Mouse (Mus musculus) kidney, adult 2 months (tissue): ENCODE measurements around the gene Arhgap44. TPM values are rescaled to one million over a fixed set of nuclear protein-coding genes. Genes with fewer than 3 reads are reported as not detected.

Source experiments
- DNase-seq: peaks from one replicate; pipeline ENCODE4 v3.0.0; 2021
- H3K27ac ChIP-seq: fragments of 200-500 bp; 2 replicates; pipeline ENCODE4 v1.5.1; 2012; ENCODE audit warnings: low read depth, low read length, control low read depth, inconsistent platforms; ENCODE audit not compliant: insufficient read depth
- H3K27me3 ChIP-seq: fragments of 200-500 bp; replicated peaks from 2 replicates; pipeline ENCODE4 v1.6.1; 2012; ENCODE audit warnings: mild to moderate bottlenecking, moderate library complexity, low read length, inconsistent platforms; ENCODE audit not compliant: control insufficient read depth, insufficient read depth
- H3K36me3 ChIP-seq: fragments of 200-500 bp; 2 replicates; pipeline ENCODE4 v1.6.1; 2012; ENCODE audit warnings: mild to moderate bottlenecking, moderate library complexity, low read length, inconsistent platforms; ENCODE audit not compliant: control insufficient read depth, insufficient read depth
- H3K4me1 ChIP-seq: fragments of 200-500 bp; 2 replicates; pipeline ENCODE4 v1.6.1; 2011; ENCODE audit warnings: low read length; ENCODE audit not compliant: control insufficient read depth, insufficient read depth
- H3K4me3 ChIP-seq: fragments of 200-500 bp; 2 replicates; pipeline ENCODE4 v1.5.1; 2011; ENCODE audit warnings: mild to moderate bottlenecking, low read depth, low read length, control low read depth; ENCODE audit not compliant: insufficient read depth
- CTCF ChIP-seq: fragments of 200-500 bp; conservative IDR thresholded peaks from 2 replicates; pipeline ENCODE4 v1.5.1; 2011; ENCODE audit warnings: low read depth, mild to moderate bottlenecking, control low read depth, low read length, moderate library complexity, mixed read lengths; ENCODE audit not compliant: insufficient read depth, insufficient read length
- POLR2A ChIP-seq: fragments of 200-500 bp; IDR thresholded peaks from one replicate; pipeline ENCODE4 v1.6.1; 2011; ENCODE audit warnings: low read depth, low read length, control low read depth
- WGBS: fragments of 180-500 bp; shearing (Covaris S2); methylation state at CpG from one replicate; pipeline ENCODE4 v1.1.7; 2018; 5-methylcytosine and 5-hydroxymethylcytosine counted together
- polyA plus RNA-seq: library from polyadenylated mRNA; depleted of rRNA; stranded (reverse); fragments of >200 nt; gene quantifications from 2 replicates; pipeline ENCODE4 v1.2.3, GENCODE M21; 2012

Arhgap44 gene
- polyA plus RNA-seq, 1 experiment: 6.7 TPM

DNA sequence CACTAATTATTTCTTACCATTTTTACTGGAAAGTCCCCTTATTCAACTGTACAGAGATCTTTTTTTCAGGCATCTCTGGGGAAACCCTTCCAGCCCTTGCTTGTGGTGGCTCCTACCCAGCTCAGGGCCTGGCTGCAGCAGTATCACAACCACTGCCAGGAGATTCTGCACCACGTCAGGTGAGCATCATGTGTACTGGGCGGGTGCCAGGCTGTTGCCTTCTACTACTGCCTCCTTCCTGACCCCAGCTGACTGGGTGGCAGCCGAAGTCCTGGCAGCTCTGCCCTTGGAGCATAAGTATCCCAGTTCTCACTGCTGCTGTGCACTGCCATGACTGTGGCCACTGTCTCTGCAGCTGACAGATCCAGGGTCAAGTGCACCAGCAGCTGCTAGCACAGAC, 164.3 kb downstream of the Arhgap44 start:
- peak; percentile 80 for DNase-seq
- no peak overlapping the region for H3K27ac ChIP-seq
- no peak overlapping the region for H3K4me3 ChIP-seq
- TF ChIP-seq CTCF: no peak
- TF ChIP-seq POLR2A: no peak
- no peaks in the 10 kb centered on the region for H3K4me1 ChIP-seq
- H3K36me3 ChIP-seq: no peaks in the 10 kb centered on the region; the same call in 1 of the 2 replicates
- 68% methylated on average over 3 of the region's 3 CpGs for WGBS
- H3K27me3 ChIP-seq: no peaks in the 10 kb centered on the region

DNA sequence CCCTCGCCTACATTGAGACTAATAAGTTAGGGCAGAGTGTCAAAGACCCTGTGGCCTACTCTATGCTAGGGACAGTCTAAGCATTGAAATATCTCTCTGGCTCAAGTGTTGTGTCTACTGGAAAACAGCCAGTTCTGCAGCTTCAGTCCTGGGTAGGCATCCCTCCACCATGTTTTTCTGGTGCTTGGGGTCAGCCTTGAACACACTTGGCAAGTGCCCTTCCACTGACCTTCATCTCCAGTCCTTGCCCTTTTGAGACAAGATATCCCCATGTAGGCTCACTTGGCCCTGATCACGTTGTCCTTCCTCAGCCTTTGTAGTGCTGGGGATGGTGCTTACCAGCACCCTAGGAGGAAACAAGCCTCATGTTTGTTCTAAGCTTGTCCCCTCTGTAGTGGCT, 174.2 kb downstream of the Arhgap44 start:
- no peaks in the 10 kb centered on the region for H3K4me1 ChIP-seq
- H3K27me3 ChIP-seq: no peaks in the 10 kb centered on the region
- H3K27ac ChIP-seq: no peak overlapping the region
- no peak overlapping the region for H3K4me3 ChIP-seq
- 96% methylated on average over 2 of the region's 2 CpGs for WGBS
- TF ChIP-seq POLR2A (no peak), CTCF (no peak)
- H3K36me3 ChIP-seq: no peaks in the 10 kb centered on the region; the same call in none of the 2 replicates
- DNase-seq: no peak

DNA sequence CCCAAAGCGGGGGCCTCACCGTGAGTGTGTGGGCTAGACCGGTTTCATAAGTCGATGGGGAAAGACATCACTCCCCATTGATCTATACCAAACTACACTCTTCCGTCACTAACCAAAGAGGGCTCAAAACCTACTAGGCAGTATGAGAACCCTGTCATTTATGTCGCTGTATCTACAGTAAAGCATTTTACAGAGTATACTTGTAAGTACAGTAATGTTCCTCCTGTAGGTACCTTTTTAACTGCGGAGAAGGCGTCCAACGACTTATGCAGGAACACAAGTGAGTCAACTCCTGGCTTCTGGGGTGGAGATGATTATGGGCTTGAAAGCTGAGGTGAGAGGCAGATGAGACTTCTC, 183.3 kb downstream of the Arhgap44 start:
- no peak for DNase-seq
- Histone ChIP-seq H3K27me3 (no peaks in the 10 kb centered on the region), H3K36me3 (no peaks in the 10 kb centered on the region), H3K27ac (no peak overlapping the region), H3K4me3 (peak overlapping the region; percentile 75), H3K4me1 (no peaks in the 10 kb centered on the region; the same call in 1 of the 2 replicates)
- TF ChIP-seq POLR2A (no peak), CTCF (no peak)
- WGBS: 8% methylated on average over 9 of the region's 9 CpGs

DNA sequence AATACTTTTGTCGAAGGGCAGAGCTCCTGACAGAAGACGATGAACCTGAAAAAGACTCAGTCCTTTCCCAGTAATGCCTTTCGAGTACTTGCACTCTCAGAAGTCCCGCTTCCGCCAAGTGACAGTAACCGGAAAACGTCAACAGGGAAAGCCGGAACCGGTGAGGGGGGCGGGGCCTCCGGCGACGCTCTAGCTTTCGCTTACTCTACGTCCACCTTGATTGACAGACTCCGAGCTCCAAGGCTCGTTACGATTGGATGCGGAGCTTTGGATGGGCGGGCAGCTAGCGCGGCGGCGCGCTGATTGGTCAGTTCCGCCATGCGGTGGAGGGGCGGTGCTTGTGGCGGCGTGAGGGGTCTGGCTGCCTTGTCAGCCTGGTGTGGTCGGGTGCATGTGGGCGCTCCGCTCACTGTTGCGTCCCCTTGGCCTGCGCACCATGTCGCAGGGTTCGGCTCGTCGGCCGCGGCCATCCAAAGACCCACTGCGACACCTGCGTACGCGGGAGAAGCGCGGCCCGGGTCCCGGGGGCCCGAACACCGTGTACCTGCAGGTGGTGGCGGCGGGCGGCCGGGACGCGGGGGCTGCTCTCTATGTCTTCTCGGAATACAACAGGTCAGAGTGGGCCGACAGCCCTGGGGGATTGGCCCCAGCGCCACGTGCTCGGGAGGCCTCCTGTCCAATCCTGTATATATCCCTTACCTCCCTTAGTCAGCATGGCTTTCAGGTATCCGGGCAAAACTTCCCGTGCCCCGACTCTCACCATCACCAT, 183.9 kb downstream of the Arhgap44 start, which contains the start of gene Elac2:
Gene Elac2 (plus strand): TSS at position 319 of the 769 bp plus-strand sequence.
- no peak for TF ChIP-seq CTCF
- peak; percentile 43 for TF ChIP-seq POLR2A
- H3K4me3 ChIP-seq: peak within 1 kb of the TSS; percentile 75
- no peaks in the 10 kb centered on the region; the same call in 1 of the 2 replicates for H3K4me1 ChIP-seq
- under 1% methylated on average over 65 of the region's 65 CpGs for WGBS
- no peaks in the 10 kb centered on the region for H3K36me3 ChIP-seq
- no peaks in the 10 kb centered on the region for H3K27me3 ChIP-seq
- peak; percentile 99 for DNase-seq
- no peak within 1 kb of the TSS for H3K27ac ChIP-seq

DNA sequence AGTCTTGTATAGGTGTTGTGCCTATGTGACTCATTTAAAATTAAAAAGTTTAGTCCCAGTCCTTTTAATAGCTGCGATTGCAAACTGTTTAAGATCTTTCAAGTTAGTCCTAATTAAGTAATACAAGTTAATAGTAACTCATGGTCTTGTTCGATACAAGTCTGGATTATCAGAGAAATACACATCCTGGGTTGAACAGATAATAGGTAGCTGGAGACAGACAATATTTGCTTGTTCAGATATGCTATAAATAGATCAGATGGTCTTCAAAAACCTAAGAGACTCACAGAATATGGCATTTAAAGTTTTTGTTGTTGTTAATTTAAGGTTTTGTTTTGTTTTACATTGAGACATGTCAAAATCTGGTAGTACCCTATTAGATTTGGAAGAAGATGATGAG, 190.3 kb downstream of the Arhgap44 start:
- 79% methylated on average over 2 of the region's 2 CpGs for WGBS

DNA sequence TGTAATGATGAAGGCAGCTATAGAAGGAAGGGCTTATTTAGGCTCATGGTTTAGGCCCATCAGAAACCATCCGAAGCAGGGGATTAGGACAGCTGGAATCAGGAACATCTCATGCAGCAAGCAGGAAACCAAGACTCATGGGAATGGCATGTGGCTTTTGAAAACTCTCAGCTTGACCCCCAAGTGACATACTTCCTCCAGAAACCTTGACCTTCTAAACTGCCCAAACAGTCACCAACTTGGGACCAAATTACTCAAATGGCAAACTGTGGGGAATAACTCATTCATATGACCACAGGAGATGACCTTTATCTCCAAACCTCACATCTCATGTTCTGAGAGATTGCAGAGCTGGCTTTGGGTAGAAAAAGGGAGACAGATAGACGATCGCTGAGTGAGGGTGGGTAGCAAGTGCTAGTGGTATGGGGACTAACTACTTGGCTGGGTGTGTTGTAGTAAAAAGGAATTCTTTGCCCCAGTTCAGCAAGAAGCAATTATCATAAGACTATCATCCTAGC, 191.2 kb downstream of the Arhgap44 start:
- no peak for TF ChIP-seq POLR2A
- TF ChIP-seq CTCF: no peak
- no peak for DNase-seq
- 72% methylated on average over 3 of the region's 3 CpGs for WGBS
- Histone ChIP-seq H3K4me3 (no peak overlapping the region), H3K36me3 (no peaks in the 10 kb centered on the region), H3K27me3 (no peaks in the 10 kb centered on the region), H3K27ac (no peak overlapping the region), H3K4me1 (no peaks in the 10 kb centered on the region)

More for the DNA sequence above, 190.3 kb downstream of the Arhgap44 start:
- no peaks in the 10 kb centered on the region for H3K36me3 ChIP-seq
- no peak for DNase-seq
- no peak for TF ChIP-seq CTCF
- TF ChIP-seq POLR2A: no peak
- H3K27ac ChIP-seq: no peak overlapping the region
- H3K4me1 ChIP-seq: no peaks in the 10 kb centered on the region
- H3K27me3 ChIP-seq: no peaks in the 10 kb centered on the region
- no peak overlapping the region for H3K4me3 ChIP-seq

DNA sequence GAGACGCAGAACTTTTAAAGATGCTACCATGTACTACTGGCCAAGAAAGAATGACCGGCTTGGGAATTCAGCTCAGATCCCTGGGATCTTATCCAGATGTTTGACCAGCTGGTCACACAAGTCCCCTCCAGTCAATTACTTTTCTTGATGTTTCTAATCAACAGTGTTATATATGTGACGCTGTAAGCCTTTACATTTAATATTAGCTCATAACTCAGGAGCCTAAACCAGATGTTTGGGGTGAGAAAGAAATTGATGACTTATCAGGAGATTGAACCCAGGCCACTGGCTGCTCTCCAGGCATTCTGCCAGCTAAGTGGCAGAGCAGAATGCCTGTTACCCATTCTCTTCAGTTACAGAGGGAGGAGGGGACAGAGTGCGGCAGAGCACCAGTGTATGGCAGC, 193.8 kb downstream of the Arhgap44 start:
- 58% methylated on average over 4 of the region's 4 CpGs for WGBS

More for the DNA sequence above, 193.8 kb downstream of the Arhgap44 start:
- Histone ChIP-seq H3K36me3 (no peaks in the 10 kb centered on the region), H3K4me1 (no peaks in the 10 kb centered on the region), H3K27me3 (no peaks in the 10 kb centered on the region), H3K4me3 (no peak overlapping the region), H3K27ac (no peak overlapping the region)
- no peak for DNase-seq
- TF ChIP-seq POLR2A: no peak
- TF ChIP-seq CTCF: no peak
